Mouse (Mus musculus) bone marrow macrophage, adult 2 months (primary cell): Measurements from ENCODE around the gene Tex9. TPM values are rescaled to one million over a fixed set of nuclear protein-coding genes. Genes with fewer than 3 reads are reported as not detected.

Experiments
- polyA plus RNA-seq: library from polyadenylated mRNA; stranded (reverse); fragments of >200 nt; gene quantifications from 2 replicates; pipeline ENCODE4 v1.2.4, GENCODE M21; 2012; ENCODE audit not compliant: missing spikeins, insufficient read depth, insufficient read length

Gene Tex9
- polyA plus RNA-seq, 1 experiment: 6.2 TPM

Other genes starting within 250 kb of the Tex9 start
- gene Zfp280d, start 217.4 kb downstream of the Tex9 start, polyA plus RNA-seq: 17.5 and 19.2 TPM in 2 replicates
- gene Mns1, start 54.2 kb downstream of the Tex9 start, polyA plus RNA-seq: 3.8 and 7.3 TPM in 2 replicates
- 15.9 and 17.9 TPM in 2 replicates for gene Rfx7, start 40.0 kb upstream of the Tex9 start, polyA plus RNA-seq
- gene Nedd4, start 170.1 kb upstream of the Tex9 start, polyA plus RNA-seq: 3.7 and 4.2 TPM in 2 replicates